Comparison of ENCODE assay signal across 29 mouse cellular contexts in the genomic region with DNA sequence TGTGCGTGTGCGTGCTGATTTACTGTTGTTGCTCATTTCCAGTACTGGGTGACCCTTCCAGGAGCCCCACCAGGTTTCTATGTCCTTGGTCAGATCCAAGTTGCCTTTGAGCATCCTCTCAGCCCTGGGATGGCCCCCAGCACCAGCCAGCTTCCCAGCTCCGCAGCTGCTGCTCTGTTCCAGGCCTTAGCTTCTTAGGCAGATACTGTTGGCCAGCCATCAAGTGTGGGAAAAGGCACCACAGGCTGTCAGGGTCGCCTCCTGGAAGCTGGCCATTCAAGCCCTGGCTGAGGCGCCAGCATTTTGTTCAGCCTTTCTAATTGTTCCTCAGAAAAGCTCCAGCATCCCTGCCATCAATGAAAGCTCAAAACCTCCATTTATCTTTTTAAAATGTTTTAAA. TPM values are rescaled to one million over a fixed set of nuclear protein-coding genes. Genes with fewer than 3 reads are reported as not detected.
A peak's percentile ranks its signal among the peaks of the same experiment; 100 is the strongest.
DNase-seq lines count a peak whose midpoint lies in the region; ATAC-seq lines count a peak whose summit lies in the region.
"Had no signal": no experiment of that assay in that cellular context is flagged by ENCODE, and none has a peak within 500 bp of the region (broad histone marks: within the 10 kb centered on the region; RNA-seq: fewer than 3 reads in every experiment).

No protein-coding gene starts in this region.

- H3K4me1 ChIP-seq in forebrain, embryonic 14.5 days (ENCODE audit: control insufficient read depth, insufficient read depth, low read length): no peaks in the 10 kb centered on the region; the same call in none of the 2 replicates
- H3K4me1 ChIP-seq in forebrain, embryonic 10.5 days: peaks cover 14% of the 10 kb centered on the region
- peaks cover 11% of the 10 kb centered on the region for H3K4me1 ChIP-seq in hindbrain, embryonic 15.5 days (replicated peaks)
- H3K4me1 ChIP-seq in hindbrain, embryonic 11.5 days (replicated peaks; ENCODE audit: control insufficient read depth, insufficient read depth, low read length): no peaks in the 10 kb centered on the region
- H3K4me1 ChIP-seq: heart, embryonic 12.5 days; kidney, embryonic 15.5 days; limb, embryonic 12.5 days; liver, embryonic 15.5 days; neural tube, embryonic 15.5 days had no signal

- H3K27ac ChIP-seq in forebrain, embryonic 14.5 days (ENCODE audit: low read depth, low read length): no peak overlapping the region
- no peak overlapping the region for H3K27ac ChIP-seq in forebrain, embryonic 10.5 days
- H3K27ac ChIP-seq in hindbrain, embryonic 15.5 days (replicated peaks): peak overlapping the region; percentile 42; the same call in 1 of the 2 replicates
- H3K27ac ChIP-seq in hindbrain, embryonic 11.5 days (ENCODE audit: low read depth, low read length): no peak overlapping the region
- H3K27ac ChIP-seq: gastrocnemius, adult 2 months; heart, adult 2 months; kidney, embryonic 15.5 days; limb, embryonic 12.5 days; liver, embryonic 15.5 days; neural tube, embryonic 15.5 days had no signal

- H3K4me2 ChIP-seq in forebrain, embryonic 14.5 days (ENCODE audit: low read length): no peak overlapping the region
- H3K4me2 ChIP-seq in hindbrain, embryonic 15.5 days: no peak overlapping the region
- H3K4me2 ChIP-seq in hindbrain, embryonic 11.5 days (replicated peaks; ENCODE audit: low read depth, low read length): no peak overlapping the region
- H3K4me2 ChIP-seq: heart, embryonic 12.5 days; kidney, embryonic 15.5 days; limb, embryonic 12.5 days; liver, embryonic 15.5 days; lung, embryonic 14.5 days; neural tube, embryonic 15.5 days had no signal

- no peaks in the 10 kb centered on the region for H3K36me3 ChIP-seq in forebrain, embryonic 14.5 days (ENCODE audit: control insufficient read depth, insufficient read depth, low read length)
- H3K36me3 ChIP-seq in forebrain, embryonic 10.5 days (replicated peaks): no peaks in the 10 kb centered on the region
- H3K36me3 ChIP-seq in hindbrain, embryonic 15.5 days: no peaks in the 10 kb centered on the region
- no peaks in the 10 kb centered on the region for H3K36me3 ChIP-seq in hindbrain, embryonic 11.5 days (ENCODE audit: control insufficient read depth, insufficient read depth, low read length)
- H3K36me3 ChIP-seq: heart, embryonic 12.5 days; kidney, embryonic 15.5 days; limb, embryonic 12.5 days; liver, embryonic 15.5 days; neural tube, embryonic 15.5 days had no signal

- ATAC-seq in forebrain, embryonic 14.5 days: no peak
- ATAC-seq in hindbrain, embryonic 15.5 days (ENCODE audit: low FRiP score, low read depth): no peak
- ATAC-seq in hindbrain, embryonic 11.5 days (ENCODE audit: low FRiP score): no peak
- ATAC-seq: Patski had no signal

- DNase-seq in forebrain, embryonic 14.5 days (ENCODE audit: low spot score): peak; percentile 52
- no peak for DNase-seq in forebrain, embryonic 10.5 days (ENCODE audit: extremely low spot score, low spot score)
- no peak for DNase-seq in hindbrain, embryonic 11.5 days (ENCODE audit: low spot score)
- peak; percentile 93 for DNase-seq in left cerebral cortex, postnatal 4 days
- no peak for DNase-seq in left cerebral cortex, adult 11 months (ENCODE audit: low spot score)
- DNase-seq in right cerebral cortex, postnatal 4 days: peak; percentile 47
- no peak for DNase-seq in right cerebral cortex, postnatal 25 days
- DNase-seq: adrenal gland, postnatal 10 days; cerebellum, adult 11-12 months; cerebellum, postnatal 36 days; gastrocnemius, adult 2 months; heart, adult 2 months; heart, postnatal 4 days; kidney, adult 18-20 months; lung, embryonic 14.5 days; lung, postnatal 14 days; retina, postnatal 1 day; thymus, adult 2 months; thymus, postnatal 4 days had no signal

- H3K4me3 ChIP-seq in forebrain, embryonic 14.5 days (ENCODE audit: low read depth, low read length): no peak overlapping the region
- no peak overlapping the region for H3K4me3 ChIP-seq in forebrain, embryonic 10.5 days
- no peak overlapping the region for H3K4me3 ChIP-seq in hindbrain, embryonic 15.5 days
- no peak overlapping the region for H3K4me3 ChIP-seq in hindbrain, embryonic 11.5 days (ENCODE audit: low read depth, low read length)
- H3K4me3 ChIP-seq: gastrocnemius, adult 2 months; heart, adult 2 months; heart, embryonic 12.5 days; kidney, embryonic 15.5 days; limb, embryonic 12.5 days; liver, embryonic 15.5 days; neural tube, embryonic 15.5 days had no signal

- H3K9me3 ChIP-seq in forebrain, embryonic 14.5 days (replicated peaks; ENCODE audit: control insufficient read depth, low read length): no peaks in the 10 kb centered on the region
- no peaks in the 10 kb centered on the region for H3K9me3 ChIP-seq in forebrain, embryonic 10.5 days
- no peaks in the 10 kb centered on the region for H3K9me3 ChIP-seq in hindbrain, embryonic 15.5 days
- no peaks in the 10 kb centered on the region for H3K9me3 ChIP-seq in hindbrain, embryonic 11.5 days (ENCODE audit: control insufficient read depth, low read length)
- H3K9me3 ChIP-seq: heart, embryonic 12.5 days; kidney, embryonic 15.5 days; limb, embryonic 12.5 days; liver, embryonic 15.5 days; neural tube, embryonic 15.5 days had no signal

- H3K9ac ChIP-seq in forebrain, embryonic 14.5 days (ENCODE audit: low read length): no peak overlapping the region
- no peak overlapping the region for H3K9ac ChIP-seq in hindbrain, embryonic 15.5 days
- no peak overlapping the region for H3K9ac ChIP-seq in hindbrain, embryonic 11.5 days (ENCODE audit: low read depth, low read length)
- H3K9ac ChIP-seq: heart, embryonic 12.5 days; kidney, embryonic 15.5 days; limb, embryonic 12.5 days; liver, embryonic 15.5 days; lung, embryonic 14.5 days; neural tube, embryonic 15.5 days had no signal

- intact Hi-C loops in left cerebral cortex, postnatal 4 days (cut with DNase I): no loop called here

- WGBS in forebrain, embryonic 14.5 days: 53% methylated on average over 5 of the region's 5 CpGs
- WGBS in forebrain, embryonic 10.5 days: 69% methylated on average over 5 of the region's 5 CpGs
- WGBS in hindbrain, embryonic 15.5 days: 52% methylated on average over 5 of the region's 5 CpGs
- 71% methylated on average over 5 of the region's 5 CpGs for WGBS in hindbrain, embryonic 11.5 days

- no peaks in the 10 kb centered on the region for H3K27me3 ChIP-seq in forebrain, embryonic 14.5 days (replicated peaks; ENCODE audit: control insufficient read depth, insufficient read depth, low read length)
- H3K27me3 ChIP-seq in forebrain, embryonic 10.5 days (ENCODE audit: poor library complexity, severe bottlenecking): 0 out of 2 replicates have a peak, but pooled peaks cover 5% of the 10 kb centered on the region
- no peaks in the 10 kb centered on the region for H3K27me3 ChIP-seq in hindbrain, embryonic 15.5 days
- H3K27me3 ChIP-seq in hindbrain, embryonic 11.5 days (ENCODE audit: control insufficient read depth, insufficient read depth, low read length): no peaks in the 10 kb centered on the region
- H3K27me3 ChIP-seq: kidney, embryonic 15.5 days; liver, embryonic 15.5 days; neural tube, embryonic 15.5 days had no signal

RNA-seq across cellular contexts. Expression of gene Chrnb4, which starts 8.6 kb away (rescaled TPM):
- polyA plus RNA-seq in forebrain, embryonic 14.5 days (2014; fragmentation: Nextera tagmentation; extraction: Ambion mirVana): 0.39 and 0.53 TPM in 2 replicates
- 1.6 and 1.8 TPM in 2 replicates for polyA plus RNA-seq in forebrain, embryonic 10.5 days (2016; fragmentation: Nextera tagmentation; extraction: Ambion mirVana)
- polyA plus RNA-seq in hindbrain, embryonic 15.5 days (2015; fragmentation: Nextera tagmentation; extraction: Ambion mirVana): 1.2 and 1.4 TPM in 2 replicates
- polyA plus RNA-seq in hindbrain, embryonic 11.5 days (2014; fragmentation: Nextera tagmentation; extraction: Ambion mirVana): 3.2 and 3.9 TPM in 2 replicates
- total RNA-seq in left cerebral cortex, postnatal 4 days (2021): under 1 TPM in 1 of 2 experiments, not detected in 1; 0.08 TPM
- total RNA-seq: gastrocnemius, adult 2 months; liver, adult 2 months; MEL had no signal
- polyA plus RNA-seq: limb, embryonic 12.5 days; liver, adult 2 months; liver, embryonic 15.5 days had no signal

RNA-seq across cellular contexts. Expression of gene Chrna3, which starts 13.6 kb away (rescaled TPM):
- polyA plus RNA-seq in forebrain, embryonic 14.5 days (2014; fragmentation: Nextera tagmentation; extraction: Ambion mirVana): 5.5 and 5.6 TPM in 2 replicates
- 4.9 and 5.4 TPM in 2 replicates for polyA plus RNA-seq in forebrain, embryonic 10.5 days (2016; fragmentation: Nextera tagmentation; extraction: Ambion mirVana)
- 15.5 and 18.5 TPM in 2 replicates for polyA plus RNA-seq in hindbrain, embryonic 15.5 days (2015; fragmentation: Nextera tagmentation; extraction: Ambion mirVana)
- 25.0 and 26.4 TPM in 2 replicates for polyA plus RNA-seq in hindbrain, embryonic 11.5 days (2014; fragmentation: Nextera tagmentation; extraction: Ambion mirVana)
- 1 to 10 TPM; 3.4 to 3.9 TPM for total RNA-seq in left cerebral cortex, postnatal 4 days (2021)
- total RNA-seq: gastrocnemius, adult 2 months; liver, adult 2 months; MEL had no signal
- polyA plus RNA-seq: heart, postnatal 0 days; liver, adult 2 months; liver, embryonic 15.5 days had no signal

RNA-seq across cellular contexts. Expression of gene Chrna5, which starts 59.3 kb away (rescaled TPM):
- 1.0 and 1.1 TPM in 2 replicates for polyA plus RNA-seq in forebrain, embryonic 14.5 days (2014; fragmentation: Nextera tagmentation; extraction: Ambion mirVana)
- polyA plus RNA-seq in forebrain, embryonic 10.5 days (2016; fragmentation: Nextera tagmentation; extraction: Ambion mirVana): 0.42 TPM in 2 replicates
- 4.4 and 4.5 TPM in 2 replicates for polyA plus RNA-seq in hindbrain, embryonic 15.5 days (2015; fragmentation: Nextera tagmentation; extraction: Ambion mirVana)
- 4.9 and 5.4 TPM in 2 replicates for polyA plus RNA-seq in hindbrain, embryonic 11.5 days (2014; fragmentation: Nextera tagmentation; extraction: Ambion mirVana)
- total RNA-seq in left cerebral cortex, postnatal 4 days (2021): 1 to 10 TPM; 7.3 to 7.9 TPM
- total RNA-seq: gastrocnemius, adult 2 months; heart, adult 2 months; heart, postnatal 4 days; liver, adult 2 months; MEL had no signal
- polyA plus RNA-seq: heart, adult 2 months; liver, adult 2 months had no signal

Comparison
In these comparisons a context has a peak if more than half of its experiments do, and no peak if none do; other contexts are left out.
1. DNase-seq: peak in forebrain, embryonic 14.5 days (single experiment), left cerebral cortex, postnatal 4 days (single experiment) and right cerebral cortex, postnatal 4 days (single experiment); none in forebrain, embryonic 10.5 days (single experiment), hindbrain, embryonic 11.5 days (single experiment), left cerebral cortex, adult 11 months (single experiment) and right cerebral cortex, postnatal 25 days (single experiment).